Mouse (Mus musculus) midbrain, embryonic 14.5 days (tissue): ENCODE measurements around the gene Tnfrsf21. TPM values are rescaled to one million over a fixed set of nuclear protein-coding genes. Genes with fewer than 3 reads are reported as not detected.

Source experiments
- ATAC-seq: fragments of 200-750 bp; cut with Nextera tagmentation; 2 replicates; pipeline ENCODE4 v1.8.0; 2017; ENCODE audit warnings: moderate number of reproducible peaks, moderate library complexity; ENCODE audit not compliant: low FRiP score, low TSS enrichment
- DNase-seq: peaks from one replicate; pipeline ENCODE4 v3.0.0-alpha.2; 2015
- H3K27ac ChIP-seq: fragments of 300-500 bp; sonication (generic); replicated peaks from 2 replicates; pipeline ENCODE4 v1.5.1; 2014; ENCODE audit warnings: mild to moderate bottlenecking, low read depth, low read length, moderate library complexity
- H3K27me3 ChIP-seq: fragments of 300-500 bp; sonication (generic); 2 replicates; pipeline ENCODE4 v1.6.1; 2014; ENCODE audit warnings: low read length, control low read depth, mixed read lengths; ENCODE audit not compliant: control insufficient read depth, insufficient read depth
- H3K36me3 ChIP-seq: fragments of 300-500 bp; sonication (generic); 2 replicates; pipeline ENCODE4 v1.6.1; 2014; ENCODE audit warnings: low read length, control low read depth; ENCODE audit not compliant: control insufficient read depth, insufficient read depth
- H3K4me1 ChIP-seq: fragments of 300-500 bp; sonication (generic); 2 replicates; pipeline ENCODE4 v1.6.1; 2014; ENCODE audit warnings: mild to moderate bottlenecking, antibody characterized with exemption, low read length, control low read depth; ENCODE audit not compliant: control insufficient read depth, insufficient read depth
- H3K4me2 ChIP-seq: fragments of 300-500 bp; sonication (generic); 2 replicates; pipeline ENCODE4 v1.6.1; 2014; ENCODE audit warnings: mild to moderate bottlenecking, low read length, moderate library complexity
- H3K4me3 ChIP-seq: fragments of 300-500 bp; sonication (generic); replicated peaks from 2 replicates; pipeline ENCODE4 v1.5.1; 2014; ENCODE audit warnings: low read depth, low read length
- H3K9ac ChIP-seq: fragments of 300-500 bp; sonication (generic); replicated peaks from 2 replicates; pipeline ENCODE4 v1.6.1; 2014; ENCODE audit warnings: mild to moderate bottlenecking, low read length, moderate library complexity
- H3K9me3 ChIP-seq: fragments of 300-500 bp; sonication (generic); 2 replicates; pipeline ENCODE4 v1.6.1; 2016; ENCODE audit warnings: low read length, control low read depth, mixed read lengths; ENCODE audit not compliant: control insufficient read depth
- WGBS: fragments of 180-500 bp; shearing (Covaris S2); extraction: QIAGEN DNeasy Blood & Tissue Kit; methylation state at CpG from one replicate; pipeline ENCODE4 v1.1.7; 2014; 5-methylcytosine and 5-hydroxymethylcytosine counted together
- polyA plus RNA-seq: library from polyadenylated mRNA; unstranded; fragments of >200 nt; fragmentation: Nextera tagmentation; extraction: Ambion mirVana; gene quantifications from 2 replicates; pipeline ENCODE4 v1.2.1, GENCODE M21; 2014

Gene Tnfrsf21
- polyA plus RNA-seq, 1 experiment from 2014 or later, result 63.2 TPM

DNA sequence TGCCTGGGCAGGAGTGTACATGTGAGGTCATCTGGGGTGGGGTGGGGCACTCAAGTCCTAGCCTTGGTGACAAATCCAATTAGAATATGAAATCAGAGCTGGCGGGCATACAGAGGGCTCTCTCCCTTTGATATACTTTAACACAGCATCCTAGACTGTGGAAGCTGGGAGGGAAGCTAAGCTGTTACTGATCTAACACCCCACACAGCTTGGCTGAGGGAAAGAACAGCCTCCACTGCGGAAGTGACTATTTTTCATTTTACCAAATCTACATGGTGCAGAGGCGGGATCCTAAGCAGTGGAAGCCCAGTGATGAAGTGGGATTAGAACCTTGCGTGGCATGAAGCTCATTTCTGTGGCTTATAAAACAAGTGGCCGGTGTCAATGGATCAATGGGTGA is 4.7 kb downstream of the Tnfrsf21 start:
- DNase-seq (no peak), ATAC-seq (no peak)
- 88% methylated on average over 5 of the region's 5 CpGs for WGBS
- no peak overlapping the region for H3K4me2 ChIP-seq
- no peaks in the 10 kb centered on the region for H3K9me3 ChIP-seq
- no peaks in the 10 kb centered on the region for H3K27me3 ChIP-seq
- H3K36me3 ChIP-seq, result peaks cover 4% of the 10 kb centered on the region; the same call in 1 of the 2 replicates
- H3K4me3 ChIP-seq, result no peak overlapping the region
- H3K27ac ChIP-seq, result no peak overlapping the region
- H3K9ac ChIP-seq, result no peak overlapping the region
- peaks cover 10% of the 10 kb centered on the region for H3K4me1 ChIP-seq

DNA sequence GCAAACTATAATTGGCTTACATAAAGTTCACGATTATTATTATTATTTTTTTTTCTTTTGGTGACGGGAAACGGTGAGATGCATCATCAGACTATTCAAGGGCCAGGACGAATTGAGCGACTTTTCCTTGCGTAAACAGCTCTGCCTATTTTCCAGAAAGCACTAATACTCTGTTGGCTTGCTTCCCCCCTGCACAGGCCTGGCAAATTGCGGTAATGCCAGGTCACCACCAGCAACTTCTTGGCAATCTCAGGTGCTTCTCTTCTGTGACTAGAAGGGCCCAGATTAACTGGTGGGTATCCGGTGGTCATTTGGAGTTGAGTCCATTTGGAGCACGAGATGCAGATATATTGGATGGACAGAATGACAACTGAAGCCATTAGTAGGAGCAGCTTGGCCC is 5.7 kb downstream of the Tnfrsf21 start:
- peaks cover 4% of the 10 kb centered on the region; the same call in 1 of the 2 replicates for H3K36me3 ChIP-seq
- H3K4me3 ChIP-seq, result no peak overlapping the region
- H3K27me3 ChIP-seq, result no peaks in the 10 kb centered on the region
- DNase-seq (no peak), ATAC-seq (no peak)
- H3K4me2 ChIP-seq, result no peak overlapping the region
- no peaks in the 10 kb centered on the region for H3K9me3 ChIP-seq
- no peak overlapping the region for H3K27ac ChIP-seq
- no peak overlapping the region for H3K9ac ChIP-seq
- peaks cover 10% of the 10 kb centered on the region for H3K4me1 ChIP-seq
- 96% methylated on average over 9 of the region's 9 CpGs for WGBS

DNA sequence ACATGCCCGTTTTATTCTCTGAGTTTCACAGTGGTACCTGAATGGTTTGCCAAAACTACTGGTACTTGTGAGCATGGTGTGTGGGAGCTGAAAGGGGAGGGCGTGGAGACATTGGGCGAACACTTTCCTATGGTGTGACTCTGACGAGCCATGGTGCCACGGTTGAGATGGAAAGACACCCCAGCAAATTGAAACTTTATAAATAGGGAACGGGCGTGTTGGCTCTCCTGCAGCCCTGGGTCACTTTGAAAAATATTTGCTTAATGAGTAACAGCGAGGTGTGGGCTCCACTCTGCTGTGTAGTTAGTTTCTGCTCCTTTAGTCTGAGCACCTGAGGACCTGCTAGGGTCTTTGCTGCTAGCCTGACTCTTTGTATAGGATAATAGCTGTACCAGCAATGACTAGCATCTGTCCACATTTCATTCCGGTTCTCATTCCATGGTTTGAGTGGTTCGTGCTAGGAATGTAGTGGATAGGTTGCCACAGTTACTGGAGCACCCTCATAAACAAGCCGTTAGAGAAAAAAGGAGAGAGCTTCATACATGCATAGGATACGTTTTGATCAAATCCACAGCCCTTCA is 7.4 kb downstream of the Tnfrsf21 start:
- Histone ChIP-seq H3K9ac (no peak overlapping the region), H3K27ac (no peak overlapping the region), H3K4me3 (no peak overlapping the region), H3K36me3 (peaks cover 4% of the 10 kb centered on the region; the same call in 1 of the 2 replicates), H3K4me1 (peaks cover 6% of the 10 kb centered on the region), H3K9me3 (no peaks in the 10 kb centered on the region), H3K4me2 (no peak overlapping the region), H3K27me3 (no peaks in the 10 kb centered on the region)
- 91% methylated on average over 12 of the region's 12 CpGs for WGBS
- ATAC-seq (no peak), DNase-seq (no peak)

DNA sequence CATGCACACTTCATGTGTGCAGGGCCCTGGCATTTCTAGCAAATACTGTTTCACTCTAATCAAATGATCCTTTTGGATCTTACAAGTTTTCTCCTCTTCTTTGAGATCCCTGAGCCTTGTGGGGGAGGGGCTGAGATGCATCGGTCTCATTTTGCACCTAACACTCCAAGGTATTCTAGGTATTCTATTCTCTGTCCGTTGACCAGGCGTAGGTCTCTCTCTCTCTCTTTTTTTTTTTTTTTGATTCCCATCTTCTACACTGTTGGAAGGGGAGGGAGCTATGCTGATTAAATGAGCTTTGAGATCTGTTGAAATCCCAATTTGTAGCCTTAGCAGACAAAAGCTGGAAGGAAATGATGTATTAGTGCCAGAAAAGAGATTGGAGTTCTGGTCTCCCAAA is 8.2 kb downstream of the Tnfrsf21 start:
- ATAC-seq (no peak), DNase-seq (no peak)
- H3K36me3 ChIP-seq, result peaks cover 4% of the 10 kb centered on the region; the same call in 1 of the 2 replicates
- H3K27me3 ChIP-seq, result no peaks in the 10 kb centered on the region
- no peak overlapping the region for H3K9ac ChIP-seq
- H3K4me2 ChIP-seq, result no peak overlapping the region
- WGBS, result 95% methylated on average over 3 of the region's 3 CpGs
- no peaks in the 10 kb centered on the region for H3K4me1 ChIP-seq
- no peaks in the 10 kb centered on the region for H3K9me3 ChIP-seq
- H3K4me3 ChIP-seq, result no peak overlapping the region
- H3K27ac ChIP-seq, result no peak overlapping the region

DNA sequence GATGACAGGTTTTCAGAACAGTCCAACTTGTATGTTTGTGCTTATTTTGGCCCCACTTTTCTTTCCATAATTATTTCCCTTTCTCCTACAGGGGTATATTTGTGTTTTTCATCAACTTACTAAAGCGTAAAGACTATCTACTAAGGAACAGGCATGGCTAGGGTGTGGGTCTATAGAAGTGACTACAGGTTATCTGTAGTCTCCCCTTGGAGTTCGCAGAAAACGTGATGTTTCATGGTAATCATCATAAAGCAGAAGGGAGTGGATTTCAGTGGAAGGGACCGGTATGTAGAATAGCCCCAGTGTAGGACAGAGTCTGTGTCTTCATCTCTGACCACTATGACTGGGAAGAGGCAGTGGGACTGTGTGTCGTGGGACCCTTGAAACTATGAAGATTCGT is 8.7 kb downstream of the Tnfrsf21 start:
- H3K4me3 ChIP-seq, result no peak overlapping the region
- no peak for ATAC-seq
- no peaks in the 10 kb centered on the region for H3K4me1 ChIP-seq
- WGBS, result 93% methylated on average over 6 of the region's 6 CpGs
- peaks cover 4% of the 10 kb centered on the region; the same call in 1 of the 2 replicates for H3K36me3 ChIP-seq
- H3K27ac ChIP-seq, result no peak overlapping the region
- H3K27me3 ChIP-seq, result no peaks in the 10 kb centered on the region
- H3K4me2 ChIP-seq, result no peak overlapping the region
- H3K9ac ChIP-seq, result no peak overlapping the region
- no peaks in the 10 kb centered on the region for H3K9me3 ChIP-seq
- no peak for DNase-seq

DNA sequence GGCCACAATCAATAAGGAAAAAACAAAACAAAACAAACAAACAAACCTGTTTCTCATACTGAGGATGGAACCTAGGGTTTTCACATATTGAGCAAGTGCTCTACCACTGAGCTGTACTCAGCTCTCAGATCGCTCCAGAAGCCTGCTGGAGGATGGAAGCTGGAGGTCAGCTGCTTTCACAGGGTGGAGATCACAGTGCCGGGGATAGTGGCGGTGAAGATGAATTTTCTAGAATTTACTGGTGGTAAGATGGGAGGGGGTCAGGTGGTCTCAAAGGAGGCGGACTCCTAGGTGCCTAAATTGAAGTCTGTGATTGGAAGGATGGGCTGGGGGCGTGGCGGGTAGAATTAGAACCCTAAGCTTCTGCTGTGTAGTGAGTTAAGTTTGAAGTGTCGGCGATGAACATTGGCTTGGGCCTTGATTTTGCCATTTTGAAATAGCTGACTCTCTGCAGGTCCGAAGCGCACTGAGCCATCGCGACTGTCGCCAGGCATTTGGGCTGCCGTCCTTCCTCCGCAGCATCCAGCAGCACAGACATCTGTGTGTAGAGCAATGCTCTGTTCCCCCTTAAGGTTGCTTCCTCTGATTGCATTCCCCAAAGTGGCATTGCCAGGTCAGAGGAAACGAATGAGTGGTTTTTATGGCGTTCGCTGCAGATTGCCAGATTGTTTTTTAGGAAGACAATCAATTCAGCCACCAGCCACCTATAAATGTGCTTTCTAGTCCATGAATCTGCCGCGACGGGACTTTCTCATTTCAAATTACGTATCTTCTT is 9.7 kb downstream of the Tnfrsf21 start:
- Histone ChIP-seq H3K4me2 (no peak overlapping the region), H3K4me1 (no peaks in the 10 kb centered on the region), H3K36me3 (no peaks in the 10 kb centered on the region), H3K27me3 (no peaks in the 10 kb centered on the region), H3K27ac (no peak overlapping the region), H3K4me3 (no peak overlapping the region), H3K9ac (no peak overlapping the region), H3K9me3 (no peaks in the 10 kb centered on the region)
- 94% methylated on average over 22 of the region's 22 CpGs for WGBS
- no peak for DNase-seq
- ATAC-seq, result no peak

DNA sequence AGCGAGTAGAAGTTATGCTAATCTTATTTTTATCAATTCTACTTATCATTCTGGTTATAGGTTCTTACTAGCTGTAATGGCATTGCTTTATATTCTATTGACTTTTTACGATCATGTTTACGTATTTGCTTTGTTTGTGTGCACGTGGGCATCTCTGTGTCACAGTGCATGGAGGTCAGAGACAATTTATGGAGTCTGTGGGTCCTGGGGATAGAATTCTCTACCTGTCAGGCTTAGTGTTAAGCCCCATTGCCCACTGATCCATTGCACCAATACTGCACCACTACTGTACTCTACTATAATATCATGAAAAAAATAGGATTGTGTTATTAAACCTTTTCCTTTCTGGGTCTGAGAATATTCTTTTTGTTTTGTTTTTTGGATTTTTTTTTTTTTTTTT is 10.4 kb downstream of the Tnfrsf21 start:
- Histone ChIP-seq H3K4me3 (no peak overlapping the region), H3K36me3 (no peaks in the 10 kb centered on the region), H3K27me3 (no peaks in the 10 kb centered on the region), H3K9me3 (no peaks in the 10 kb centered on the region), H3K9ac (no peak overlapping the region), H3K27ac (no peak overlapping the region), H3K4me1 (no peaks in the 10 kb centered on the region), H3K4me2 (no peak overlapping the region)
- 94% methylated on average over 4 of the region's 4 CpGs for WGBS
- DNase-seq (no peak), ATAC-seq (no peak)

DNA sequence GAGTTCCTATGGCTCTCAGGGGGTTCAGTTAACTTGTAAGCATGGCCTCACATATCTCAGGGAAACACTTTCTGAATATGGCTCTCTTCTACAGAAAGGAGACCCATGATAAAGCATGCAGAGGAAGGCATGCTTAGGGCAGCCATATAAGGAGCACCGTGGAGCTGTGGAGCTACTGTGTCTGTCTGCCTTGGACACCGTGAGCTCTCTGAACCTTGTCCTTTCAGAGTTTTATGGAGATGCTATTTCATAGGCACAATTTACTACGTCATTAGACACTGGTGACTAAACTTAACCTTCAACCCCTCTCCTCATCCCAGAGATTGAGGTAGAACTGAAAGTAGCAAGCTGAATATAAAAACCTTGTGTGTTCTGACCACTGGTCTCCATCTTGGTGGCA is 13.2 kb downstream of the Tnfrsf21 start:
- H3K27ac ChIP-seq, result no peak overlapping the region
- WGBS, result 96% methylated on average over 3 of the region's 3 CpGs
- no peaks in the 10 kb centered on the region for H3K36me3 ChIP-seq
- H3K4me1 ChIP-seq, result no peaks in the 10 kb centered on the region
- no peaks in the 10 kb centered on the region for H3K27me3 ChIP-seq
- H3K9ac ChIP-seq, result no peak overlapping the region
- no peaks in the 10 kb centered on the region for H3K9me3 ChIP-seq
- DNase-seq, result no peak
- ATAC-seq, result no peak
- H3K4me2 ChIP-seq, result no peak overlapping the region
- H3K4me3 ChIP-seq, result no peak overlapping the region

DNA sequence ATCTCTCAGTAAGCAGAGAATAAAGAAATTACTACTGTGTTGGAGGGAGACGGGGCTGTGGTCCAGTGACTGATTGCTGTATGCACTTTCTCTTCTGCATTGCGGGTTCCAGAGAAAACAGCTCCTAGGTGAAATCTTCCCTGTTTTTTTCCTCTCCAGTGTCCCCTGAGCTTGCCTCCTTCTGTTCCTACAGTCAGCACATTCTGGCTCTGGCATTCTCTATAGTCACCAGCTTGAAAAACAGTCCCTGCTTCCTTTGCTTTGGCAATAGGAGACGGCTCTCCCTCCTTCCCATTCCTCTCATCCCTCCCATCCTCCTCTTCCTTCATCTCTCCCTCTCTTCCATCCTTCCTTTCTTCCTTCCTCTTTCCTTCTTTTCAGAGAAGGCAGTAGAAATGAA is 13.9 kb downstream of the Tnfrsf21 start:
- Histone ChIP-seq H3K36me3 (no peaks in the 10 kb centered on the region), H3K9me3 (no peaks in the 10 kb centered on the region), H3K27ac (no peak overlapping the region), H3K4me3 (no peak overlapping the region), H3K4me1 (no peaks in the 10 kb centered on the region), H3K4me2 (no peak overlapping the region), H3K27me3 (no peaks in the 10 kb centered on the region), H3K9ac (no peak overlapping the region)
- DNase-seq (no peak), ATAC-seq (no peak)
- WGBS, result 90% methylated on average over 3 of the region's 3 CpGs
